In genomic region chr8:57638925-57639324, GRCm38 (mm10) we compare ENCODE assay signal across 29 mouse cellular contexts. TPM values are rescaled to one million over a fixed set of nuclear protein-coding genes. Genes with fewer than 3 reads are reported as not detected.
DNase-seq lines count a peak whose midpoint lies in the region; ATAC-seq and TF ChIP-seq lines count a peak whose summit lies in the region.
"Had no signal": no experiment of that assay in that cellular context is flagged by ENCODE, and none has a peak within 500 bp of the region (broad histone marks: within the 10 kb centered on the region; RNA-seq: fewer than 3 reads in every experiment).

No protein-coding gene starts in this region.

- H3K9me3 ChIP-seq in hindbrain, embryonic 13.5 days: no peaks in the 10 kb centered on the region
- H3K9me3 ChIP-seq in hindbrain, postnatal 0 days (ENCODE audit: low read length): no peaks in the 10 kb centered on the region
- no peaks in the 10 kb centered on the region for H3K9me3 ChIP-seq in kidney, embryonic 16.5 days (ENCODE audit: low read length)
- H3K9me3 ChIP-seq in ES-Bruce4 (replicated peaks; ENCODE audit: control insufficient read depth, insufficient read depth, low read length, poor library complexity, severe bottlenecking): no peaks in the 10 kb centered on the region
- no peaks in the 10 kb centered on the region for H3K9me3 ChIP-seq in embryonic facial prominence, embryonic 12.5 days
- H3K9me3 ChIP-seq: embryonic facial prominence, embryonic 15.5 days; G1E; heart, embryonic 12.5 days; liver, embryonic 13.5 days; midbrain, embryonic 15.5 days; neural tube, embryonic 15.5 days had no signal

- DNase-seq in hindbrain, postnatal 0 days (ENCODE audit: low spot score): no peak
- no peak for DNase-seq in kidney, postnatal 36 days
- no peak for DNase-seq in left cerebral cortex, postnatal 14 days (ENCODE audit: low spot score in 2 of 2)
- DNase-seq: adrenal gland, adult 8-10 months; cerebellum, adult 18-20 months; cerebellum, postnatal 14 days; gastrocnemius, postnatal 10 days; heart, adult 18-20 months; heart, postnatal 10 days; layer of hippocampus, adult 9-11 months; liver, embryonic 13.5 days; lung, embryonic 14.5 days; right cerebral cortex, postnatal 14 days had no signal

- no peak overlapping the region for H3K9ac ChIP-seq in hindbrain, embryonic 13.5 days
- H3K9ac ChIP-seq in hindbrain, postnatal 0 days (replicated peaks; ENCODE audit: low read length): no peak overlapping the region
- H3K9ac ChIP-seq in kidney, embryonic 16.5 days (replicated peaks; ENCODE audit: low read length): no peak overlapping the region
- no peak overlapping the region for H3K9ac ChIP-seq in ES-Bruce4 (ENCODE audit: low read depth, poor library complexity, severe bottlenecking)
- no peak overlapping the region for H3K9ac ChIP-seq in embryonic facial prominence, embryonic 12.5 days
- H3K9ac ChIP-seq: embryonic facial prominence, embryonic 15.5 days; heart, embryonic 12.5 days; hindbrain, embryonic 14.5 days; liver, embryonic 13.5 days; lung, embryonic 14.5 days; midbrain, embryonic 15.5 days; neural tube, embryonic 15.5 days had no signal

- no peaks in the 10 kb centered on the region for H3K27me3 ChIP-seq in hindbrain, embryonic 13.5 days
- H3K27me3 ChIP-seq in hindbrain, postnatal 0 days (ENCODE audit: insufficient read depth, low read length): no peaks in the 10 kb centered on the region
- H3K27me3 ChIP-seq in kidney, embryonic 16.5 days (ENCODE audit: insufficient read depth, low read length): no peaks in the 10 kb centered on the region
- H3K27me3 ChIP-seq in ES-Bruce4 (ENCODE audit: control insufficient read depth, insufficient read depth, low read length, poor library complexity, severe bottlenecking): no peaks in the 10 kb centered on the region
- no peaks in the 10 kb centered on the region for H3K27me3 ChIP-seq in embryonic facial prominence, embryonic 12.5 days
- H3K27me3 ChIP-seq: embryonic facial prominence, embryonic 15.5 days; liver, embryonic 13.5 days; midbrain, embryonic 15.5 days; neural tube, embryonic 15.5 days; Patski had no signal

- TF ChIP-seq CTCF in hindbrain, postnatal 0 days (IDR thresholded peaks at IDR 0.05; ENCODE audit: low read depth): no peak
- no peak for TF ChIP-seq CTCF in ES-Bruce4 (IDR thresholded peaks at IDR 0.05; ENCODE audit: low read depth, low read length)

- peak overlapping the region; percentile 61; the same call in 1 of the 2 replicates for H3K27ac ChIP-seq in hindbrain, embryonic 13.5 days
- H3K27ac ChIP-seq in hindbrain, postnatal 0 days: no peak overlapping the region
- H3K27ac ChIP-seq in kidney, embryonic 16.5 days (ENCODE audit: low read length): no peak overlapping the region
- H3K27ac ChIP-seq in ES-Bruce4 (ENCODE audit: insufficient read depth, low read length): no peak overlapping the region
- no peak overlapping the region for H3K27ac ChIP-seq in embryonic facial prominence, embryonic 12.5 days
- H3K27ac ChIP-seq: embryonic facial prominence, embryonic 15.5 days; hindbrain, embryonic 14.5 days; liver, embryonic 13.5 days; midbrain, embryonic 15.5 days; neural tube, embryonic 15.5 days had no signal

- intact Hi-C loops in left cerebral cortex, postnatal 14 days (cut with DNase I): no loop called here

- 63% methylated on average over 6 of the region's 6 CpGs for WGBS in hindbrain, embryonic 13.5 days
- WGBS in hindbrain, postnatal 0 days: 62% methylated on average over 6 of the region's 6 CpGs
- WGBS in kidney, embryonic 16.5 days: 65% methylated on average over 6 of the region's 6 CpGs
- 60% methylated on average over 5 of the region's 6 CpGs for WGBS in embryonic facial prominence, embryonic 12.5 days

- H3K4me1 ChIP-seq in hindbrain, embryonic 13.5 days (replicated peaks): peaks cover 25% of the 10 kb centered on the region
- no peaks in the 10 kb centered on the region for H3K4me1 ChIP-seq in hindbrain, postnatal 0 days (ENCODE audit: insufficient read depth, low read length)
- H3K4me1 ChIP-seq in kidney, embryonic 16.5 days (ENCODE audit: insufficient read depth, low read length): peaks cover 4% of the 10 kb centered on the region; the same call in 1 of the 2 replicates
- H3K4me1 ChIP-seq in ES-Bruce4 (ENCODE audit: control insufficient read depth, insufficient read depth, low read length): no peaks in the 10 kb centered on the region
- no peaks in the 10 kb centered on the region for H3K4me1 ChIP-seq in embryonic facial prominence, embryonic 12.5 days
- H3K4me1 ChIP-seq: embryonic facial prominence, embryonic 15.5 days; midbrain, embryonic 15.5 days had no signal

- H3K4me2 ChIP-seq in hindbrain, embryonic 13.5 days: no peak overlapping the region
- no peak overlapping the region for H3K4me2 ChIP-seq in hindbrain, postnatal 0 days (ENCODE audit: low read depth, low read length)
- no peak overlapping the region for H3K4me2 ChIP-seq in kidney, embryonic 16.5 days (replicated peaks; ENCODE audit: low read depth, low read length)
- H3K4me2 ChIP-seq in embryonic facial prominence, embryonic 12.5 days (replicated peaks): no peak overlapping the region
- H3K4me2 ChIP-seq: embryonic facial prominence, embryonic 15.5 days; heart, embryonic 12.5 days; hindbrain, embryonic 14.5 days; liver, embryonic 13.5 days; lung, embryonic 14.5 days; midbrain, embryonic 15.5 days; neural tube, embryonic 15.5 days had no signal

- peak; percentile 61; the same call in 1 of the 2 replicates for TF ChIP-seq EP300 in ES-Bruce4 (IDR thresholded peaks at IDR 0.05; ENCODE audit: insufficient read depth, low read depth, low read length)

- no peak overlapping the region for H3K4me3 ChIP-seq in hindbrain, embryonic 13.5 days
- H3K4me3 ChIP-seq in hindbrain, postnatal 0 days (ENCODE audit: low read length): no peak overlapping the region
- no peak overlapping the region for H3K4me3 ChIP-seq in kidney, embryonic 16.5 days (ENCODE audit: low read length)
- H3K4me3 ChIP-seq in ES-Bruce4 (ENCODE audit: low read depth, low read length): no peak overlapping the region
- H3K4me3 ChIP-seq in embryonic facial prominence, embryonic 12.5 days: no peak overlapping the region
- H3K4me3 ChIP-seq: embryonic facial prominence, embryonic 15.5 days; heart, embryonic 12.5 days; liver, embryonic 13.5 days; midbrain, embryonic 15.5 days; myocyte; neural tube, embryonic 15.5 days had no signal

- ATAC-seq in hindbrain, embryonic 13.5 days (ENCODE audit: low FRiP score): peak; percentile 38; the same call in 1 of the 2 replicates
- no peak for ATAC-seq in hindbrain, postnatal 0 days
- ATAC-seq in kidney, embryonic 16.5 days (ENCODE audit: low FRiP score, low TSS enrichment): peak; percentile 40; the same call in 1 of the 2 replicates
- peak; percentile 47; the same call in 1 of the 2 replicates for ATAC-seq in embryonic facial prominence, embryonic 12.5 days (ENCODE audit: insufficient number of reproducible peaks, insufficient read depth, low FRiP score, low TSS enrichment)
- ATAC-seq: activated CD4-positive, CD25-positive, alpha-beta regulatory T cell, adult 4 months; CD4-positive, CD25-positive, alpha-beta regulatory T cell, adult 4 months; forebrain, embryonic 16.5 days; intestine, embryonic 16.5 days; midbrain, embryonic 15.5 days; Patski had no signal

- H3K36me3 ChIP-seq in hindbrain, embryonic 13.5 days: no peaks in the 10 kb centered on the region
- H3K36me3 ChIP-seq in hindbrain, postnatal 0 days (ENCODE audit: insufficient read depth, low read length): no peaks in the 10 kb centered on the region
- H3K36me3 ChIP-seq in kidney, embryonic 16.5 days (ENCODE audit: insufficient read depth, low read length): no peaks in the 10 kb centered on the region
- no peaks in the 10 kb centered on the region for H3K36me3 ChIP-seq in ES-Bruce4 (ENCODE audit: control insufficient read depth, insufficient read depth, low read length, poor library complexity, severe bottlenecking)
- no peaks in the 10 kb centered on the region for H3K36me3 ChIP-seq in embryonic facial prominence, embryonic 12.5 days
- H3K36me3 ChIP-seq: embryonic facial prominence, embryonic 15.5 days; heart, embryonic 12.5 days; liver, embryonic 13.5 days; midbrain, embryonic 15.5 days; neural tube, embryonic 15.5 days had no signal

- TF ChIP-seq POLR2A in ES-Bruce4 (IDR thresholded peaks at IDR 0.05; ENCODE audit: insufficient read depth, low read length): no peak

RNA-seq across cellular contexts. Expression of gene Galnt7, which starts 13.9 kb away (rescaled TPM):
- polyA plus RNA-seq in hindbrain, embryonic 13.5 days (2015; fragmentation: Nextera tagmentation; extraction: Ambion mirVana): 12.6 and 13.6 TPM in 2 replicates
- total RNA-seq in hindbrain, postnatal 0 days (2014; rRNA removed): 3.7 and 6.8 TPM in 2 replicates
- 6.6 and 8.3 TPM in 2 replicates for polyA plus RNA-seq in hindbrain, postnatal 0 days (2015; fragmentation: Nextera tagmentation; extraction: Ambion mirVana)
- 22.4 and 23.7 TPM in 2 replicates for polyA plus RNA-seq in kidney, embryonic 16.5 days (2015; fragmentation: Nextera tagmentation; extraction: Ambion mirVana)
- polyA plus RNA-seq in ES-Bruce4 (2011; ENCODE audit: insufficient read depth, insufficient read length, low read depth, missing spikeins): 26.1 and 27.4 TPM in 2 replicates
- 13.8 and 17.8 TPM in 2 replicates for polyA plus RNA-seq in embryonic facial prominence, embryonic 12.5 days (2016; fragmentation: Nextera tagmentation; extraction: Ambion mirVana)
- 1 to 10 TPM; 8.1 to 8.3 TPM for total RNA-seq in left cerebral cortex, postnatal 14 days (2021)
